Mouse (Mus musculus) kidney, postnatal 10 days (tissue): Measurements from ENCODE around the gene Treml1.
A peak's percentile ranks its signal among the peaks of the same experiment; 100 is the strongest.

Experiments
- DNase-seq: peaks from one replicate; pipeline ENCODE4 v3.0.0; 2021; ENCODE audit warnings: mixed read lengths

Treml1 gene

GRCm38 (mm10) chr17:48362346-48362745 is 2.6 kb downstream of the Treml1 start:
- no peak for DNase-seq

- DNase-seq = peak; percentile 69
Observed at GRCm38 (mm10) chr17:48362966-48363365, 3.2 kb downstream of the Treml1 start.

DNA sequence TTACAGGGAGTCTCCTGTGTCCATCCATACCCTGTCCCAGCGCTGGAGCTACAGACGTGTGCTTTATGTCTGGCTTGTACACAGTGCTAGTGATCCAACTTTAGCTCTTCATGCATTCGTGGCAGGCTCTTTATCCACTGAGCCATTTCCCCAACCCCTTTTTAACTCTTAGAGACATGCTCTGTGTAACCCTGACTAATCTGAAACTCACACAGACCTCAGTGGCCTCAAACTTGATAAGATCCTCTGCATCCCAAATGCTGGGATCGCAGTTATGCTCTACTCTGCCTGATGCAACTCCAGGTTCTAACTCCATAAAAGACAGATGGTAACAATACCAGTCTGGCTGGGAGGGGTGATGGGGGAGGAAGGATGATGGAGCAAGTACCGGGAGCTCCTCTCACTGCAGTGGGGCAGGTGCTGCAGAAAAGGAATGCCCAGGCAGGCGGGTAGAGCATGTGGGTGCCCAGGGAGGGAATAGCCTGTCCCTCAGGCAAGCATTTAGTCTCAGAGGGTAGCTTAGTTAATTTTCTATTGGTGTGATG is 3.8 kb downstream of the Treml1 start:
- DNase-seq = no peak

DNA sequence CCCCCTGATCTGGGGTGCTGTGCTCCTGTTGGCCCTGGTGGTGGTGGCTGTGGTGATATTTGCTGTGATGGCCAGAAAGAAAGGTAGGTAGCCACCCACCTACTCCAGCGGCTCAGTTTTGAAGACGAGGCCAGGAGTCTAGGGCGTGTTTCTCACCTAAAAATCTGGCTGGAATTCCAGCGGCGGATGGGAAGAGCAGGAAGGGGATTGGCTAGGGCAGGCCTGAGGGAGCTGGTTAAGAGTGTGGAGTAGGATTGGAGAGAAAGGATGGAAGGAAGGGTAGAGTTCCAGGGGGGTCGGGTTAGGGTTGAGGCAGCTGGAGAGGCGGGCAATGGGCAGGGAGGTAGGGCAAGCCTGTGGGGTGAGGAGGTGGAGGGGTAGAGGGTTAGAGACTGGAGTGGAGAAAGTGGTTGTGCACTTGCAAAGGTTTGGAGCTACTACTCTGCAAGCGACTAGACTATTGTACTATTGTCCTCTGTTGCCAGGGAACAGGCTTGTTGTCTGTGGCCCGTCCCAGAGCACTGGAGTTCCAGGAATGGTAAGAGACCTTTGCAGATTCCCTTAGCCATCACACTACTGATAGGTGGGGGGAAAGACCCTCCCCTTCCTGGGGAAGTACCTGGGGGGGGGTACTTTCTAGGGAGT is 5.9 kb downstream of the Treml1 start:
- no peak for DNase-seq

DNA sequence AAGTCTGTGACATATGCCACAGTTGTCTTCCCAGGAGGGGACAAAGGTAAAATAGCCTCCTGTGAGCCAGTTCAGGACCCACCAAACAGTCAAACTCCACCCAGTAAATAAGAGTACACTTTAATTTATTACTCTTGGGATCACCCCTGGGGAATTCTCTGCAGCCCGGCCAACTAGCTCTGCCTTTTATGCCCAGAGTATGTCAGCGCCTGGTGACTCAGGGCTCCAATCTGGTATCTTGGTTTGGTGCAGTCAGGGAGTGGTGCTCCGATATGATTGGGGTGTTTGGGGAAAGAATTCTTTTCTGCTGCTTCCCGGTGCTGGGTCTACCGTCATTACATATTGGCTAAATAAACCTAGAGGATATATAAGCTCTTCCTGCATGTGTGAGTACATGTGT is 7.1 kb downstream of the Treml1 start:
- DNase-seq = no peak

DNA sequence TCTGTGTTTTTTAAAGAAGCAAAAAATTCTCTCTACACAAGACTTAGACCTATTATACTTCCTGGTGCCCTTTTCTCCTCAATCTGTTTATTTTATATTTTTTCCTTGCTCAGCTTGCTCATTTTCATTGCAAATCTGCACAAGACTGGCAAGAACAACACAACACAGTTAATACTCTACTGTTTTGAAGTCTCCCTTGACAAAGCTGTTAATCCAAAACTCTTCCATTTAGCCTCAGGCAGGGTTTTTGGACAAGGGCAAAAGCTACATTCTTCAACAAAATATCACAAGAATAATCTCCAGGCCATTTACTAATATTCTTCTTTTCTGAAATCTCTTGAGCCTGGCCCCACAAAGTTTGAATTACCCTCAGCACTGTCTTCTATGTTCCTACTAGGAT is 11.9 kb downstream of the Treml1 start:
- DNase-seq = no peak

- no peak for DNase-seq
Observed at GRCm38 (mm10) chr17:48372987-48373386, 13.3 kb downstream of the Treml1 start.

- no peak for DNase-seq
Observed at GRCm38 (mm10) chr17:48376102-48376501, 16.4 kb downstream of the Treml1 start.

GRCm38 (mm10) chr17:48379050-48379449 is 19.3 kb downstream of the Treml1 start:
- no peak for DNase-seq

DNA sequence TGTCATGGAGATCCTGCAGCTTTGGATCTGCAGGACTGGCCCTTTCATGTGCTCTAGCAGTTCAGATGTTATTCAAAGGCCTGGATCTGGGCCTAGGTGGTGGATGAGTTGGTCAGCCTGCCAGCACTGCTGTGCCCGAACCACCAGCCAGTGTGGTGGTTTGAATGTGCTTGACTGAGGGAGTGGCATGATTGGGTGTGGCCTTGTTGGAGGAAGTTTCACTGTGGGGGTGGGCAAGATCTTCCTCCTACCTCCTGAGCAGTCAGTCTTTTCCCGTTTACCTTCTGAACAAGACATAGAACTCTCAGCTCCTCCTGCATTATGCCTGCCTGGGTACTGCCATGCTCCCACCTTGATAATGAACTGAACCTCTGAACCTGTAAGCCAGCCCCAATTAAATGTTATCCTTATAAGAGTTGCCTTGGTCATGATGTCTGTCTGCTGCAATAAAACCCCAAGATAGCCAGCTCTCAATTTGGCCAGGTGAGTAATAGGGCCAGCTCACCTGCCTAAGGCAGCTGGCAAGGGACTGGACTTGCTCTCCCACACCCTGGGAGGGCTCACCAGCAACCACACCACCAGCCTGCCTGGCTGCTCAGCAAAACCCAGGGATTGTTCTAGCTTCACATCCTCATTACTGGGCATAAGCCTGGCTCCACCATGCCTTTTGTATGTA is 26.2 kb downstream of the Treml1 start:
- no peak for DNase-seq

- no peak for DNase-seq
Observed at GRCm38 (mm10) chr17:48388666-48389065, 28.9 kb downstream of the Treml1 start.

DNA sequence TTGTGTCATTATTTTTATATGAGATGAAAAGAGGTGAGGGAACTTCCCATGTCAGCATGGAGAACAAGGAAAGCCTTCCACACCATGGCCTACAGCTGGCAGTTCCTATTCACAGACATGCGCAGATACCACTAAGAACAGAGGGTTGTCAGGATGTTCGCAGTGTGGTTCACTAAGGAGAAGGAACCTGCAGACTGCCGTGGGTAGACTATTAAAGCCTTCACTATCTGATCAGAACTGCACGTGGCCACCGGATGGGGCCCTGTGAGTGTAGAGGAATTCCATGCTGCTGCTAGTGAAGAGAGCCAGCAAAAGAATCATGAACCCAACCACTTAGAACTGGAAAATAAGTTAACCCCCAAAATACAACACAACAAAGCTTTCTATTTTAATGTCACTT is 29.7 kb downstream of the Treml1 start:
- DNase-seq = no peak

DNA sequence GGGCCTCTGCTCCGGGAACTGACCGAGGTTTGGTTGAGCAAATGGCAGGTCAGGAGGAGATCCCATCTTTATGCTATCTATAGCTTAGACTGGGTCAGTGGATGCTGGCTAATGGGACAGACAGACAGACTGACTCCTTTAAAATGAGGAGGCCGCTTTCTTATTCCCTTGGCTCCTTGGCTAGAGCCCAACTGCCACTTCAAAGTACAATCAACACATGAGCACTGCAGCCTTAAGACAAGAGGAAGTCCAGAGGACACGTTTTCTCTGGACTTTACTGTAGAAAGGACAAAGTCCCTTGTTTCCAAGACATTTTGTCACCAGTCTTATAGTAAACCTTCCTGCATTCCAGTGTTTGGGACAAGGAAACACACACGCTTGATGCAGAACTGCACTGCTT is 31.7 kb downstream of the Treml1 start:
- DNase-seq = no peak

- DNase-seq = no peak
Observed at GRCm38 (mm10) chr17:48392616-48393015, 32.9 kb downstream of the Treml1 start.

GRCm38 (mm10) chr17:48401710-48402109 is 42.0 kb downstream of the Treml1 start:
- no peak for DNase-seq

DNA sequence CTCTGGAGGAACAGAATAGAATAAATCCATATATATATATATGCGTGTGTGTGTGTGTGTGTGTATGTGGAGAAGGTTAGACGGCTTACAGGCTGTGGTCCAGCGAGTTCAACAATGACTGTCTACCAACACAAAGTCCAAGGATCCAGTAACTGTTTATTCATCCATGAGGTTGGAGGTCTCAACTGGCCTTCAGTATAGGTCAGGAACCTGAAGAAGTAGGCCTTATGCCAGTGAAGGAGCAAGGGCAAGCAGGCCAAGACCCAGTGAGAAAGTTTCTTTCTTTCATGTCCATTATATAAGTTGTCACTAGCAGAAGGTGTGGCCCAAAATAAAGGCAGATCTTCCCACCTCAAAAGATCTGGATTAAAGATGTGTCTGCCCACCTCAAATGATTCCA is 43.0 kb downstream of the Treml1 start:
- DNase-seq = no peak

GRCm38 (mm10) chr17:48403848-48404247 is 44.1 kb downstream of the Treml1 start:
- DNase-seq = no peak

DNA sequence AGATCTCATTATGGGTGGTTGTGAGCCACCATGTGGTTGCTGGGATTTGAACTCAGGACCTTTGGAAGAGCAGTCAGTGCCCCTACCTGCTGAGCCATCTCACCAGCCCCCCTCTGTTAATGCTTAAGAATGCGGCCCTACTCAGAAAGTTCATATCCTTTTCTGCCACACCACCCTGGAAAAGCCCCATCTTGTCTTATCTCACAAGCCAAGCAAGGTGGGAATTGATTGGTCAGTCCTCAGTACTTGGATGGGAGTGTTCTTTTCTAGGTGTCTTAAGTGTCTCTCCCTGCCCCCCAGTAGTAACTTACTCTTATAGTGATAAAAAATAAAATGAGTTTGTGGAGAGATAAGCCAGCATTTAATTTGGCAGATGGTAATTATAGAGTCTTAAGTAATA is 45.0 kb downstream of the Treml1 start:
- DNase-seq = no peak

GRCm38 (mm10) chr17:48407154-48407553 is 47.4 kb downstream of the Treml1 start:
- no peak for DNase-seq

GRCm38 (mm10) chr17:48407910-48408525 is 48.3 kb downstream of the Treml1 start:
- no peak for DNase-seq

- peak; percentile 87 for DNase-seq
Observed at GRCm38 (mm10) chr17:48408526-48409291, 49.0 kb downstream of the Treml1 start.

DNA sequence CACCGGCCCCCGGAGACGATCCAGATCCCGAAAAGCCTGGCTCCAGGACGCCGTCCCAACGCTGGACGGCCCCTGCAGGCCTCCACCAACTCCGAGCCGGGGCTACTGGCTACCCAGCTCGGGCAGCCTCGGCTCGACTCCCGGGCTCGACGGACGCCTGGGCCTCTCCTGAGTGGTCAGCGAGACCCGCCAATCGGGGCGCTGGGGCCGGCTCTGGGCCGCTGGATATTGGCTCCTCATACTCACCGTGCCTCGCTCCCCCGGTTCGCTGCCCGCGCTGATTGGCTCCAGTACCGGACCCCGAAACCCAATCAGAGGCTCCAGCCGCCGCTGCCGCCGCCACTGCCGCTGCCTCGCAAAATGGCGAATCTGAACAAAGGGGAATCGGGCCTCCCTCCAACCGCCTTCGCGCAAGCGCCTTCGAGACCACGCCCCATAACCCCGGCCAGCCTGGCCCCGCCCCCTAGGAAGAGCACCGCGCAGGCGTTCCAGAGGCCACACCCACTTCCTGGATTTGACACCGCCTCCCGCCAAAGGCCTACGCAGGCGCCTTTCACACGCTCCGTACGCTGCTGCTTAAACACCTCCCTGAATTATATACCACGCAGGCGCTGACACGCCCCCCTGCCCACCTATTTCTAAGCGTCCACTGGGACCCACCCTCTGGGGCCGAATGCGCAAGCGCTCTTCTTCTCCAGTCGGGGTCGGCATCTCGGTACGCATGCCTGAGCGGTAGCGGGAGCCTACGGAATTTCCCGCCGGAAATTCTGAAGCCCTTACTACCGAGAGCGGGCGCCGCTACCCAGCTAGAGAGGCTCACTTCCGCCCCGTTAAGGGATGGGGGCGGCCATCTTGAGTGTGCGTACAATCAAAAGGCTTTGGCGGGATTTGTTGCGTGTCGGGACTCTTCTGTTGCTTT is 49.9 kb downstream of the Treml1 start, which contains the start of the genes Nfya and Oard1:
Gene Nfya (minus strand): TSS at position 527 of the 919 bp plus-strand sequence.
Gene Oard1 (plus strand): TSS at position 635 of the 919 bp plus-strand sequence.
- DNase-seq = peak; percentile 100
